Mouse (Mus musculus) urinary bladder, postnatal 25 days (tissue): ENCODE results near the gene Med28.

ENCODE experiments used
- DNase-seq: peaks from one replicate; pipeline ENCODE4 v3.0.0; 2022; ENCODE audit warnings: low spot score

The Med28 gene

GRCm38 (mm10) chr5:45519960-45520808 lies at the start of gene Med28:
Med28 (plus strand) TSS chr5:45520229.
- DNase-seq = peak; percentile 96

- DNase-seq = no peak
Observed at GRCm38 (mm10) chr5:45472880-45473450, 47.1 kb upstream of the Med28 start.

GRCm38 (mm10) chr5:45473521-45473920 lies 46.5 kb upstream of the Med28 start:
- DNase-seq = no peak

- peak; percentile 19 for DNase-seq
Observed at GRCm38 (mm10) chr5:45474215-45474614, 45.8 kb upstream of the Med28 start.

GRCm38 (mm10) chr5:45474758-45475157 lies 45.3 kb upstream of the Med28 start:
- DNase-seq = no peak

- DNase-seq = no peak
Observed at GRCm38 (mm10) chr5:45475771-45476170, 44.3 kb upstream of the Med28 start.

GRCm38 (mm10) chr5:45476288-45476687 lies 43.7 kb upstream of the Med28 start:
- no peak for DNase-seq

GRCm38 (mm10) chr5:45477601-45478000 lies 42.4 kb upstream of the Med28 start:
- no peak for DNase-seq

GRCm38 (mm10) chr5:45480066-45480465 lies 40.0 kb upstream of the Med28 start:
- no peak for DNase-seq

- no peak for DNase-seq
Observed at GRCm38 (mm10) chr5:45481125-45481524, 38.9 kb upstream of the Med28 start.

- no peak for DNase-seq
Observed at GRCm38 (mm10) chr5:45482607-45483006, 37.4 kb upstream of the Med28 start.

GRCm38 (mm10) chr5:45483654-45484053 lies 36.4 kb upstream of the Med28 start:
- DNase-seq = no peak

GRCm38 (mm10) chr5:45491776-45492175 lies 28.3 kb upstream of the Med28 start:
- DNase-seq = no peak

- DNase-seq = peak; percentile 100
Observed at GRCm38 (mm10) chr5:45493191-45494092, 26.6 kb upstream of the Med28 start, which contains the start of gene Lap3. Lap3 (plus strand) TSS chr5:45493374.

GRCm38 (mm10) chr5:45494093-45494755 lies 25.8 kb upstream of the Med28 start:
- no peak for DNase-seq

- no peak for DNase-seq
Observed at GRCm38 (mm10) chr5:45495429-45495975, 24.5 kb upstream of the Med28 start.

- DNase-seq = no peak
Observed at GRCm38 (mm10) chr5:45496042-45496441, 24.0 kb upstream of the Med28 start.

- DNase-seq = no peak
Observed at GRCm38 (mm10) chr5:45496479-45496878, 23.6 kb upstream of the Med28 start.

- DNase-seq = no peak
Observed at GRCm38 (mm10) chr5:45496930-45497550, 23.0 kb upstream of the Med28 start.

GRCm38 (mm10) chr5:45497564-45497963 lies 22.5 kb upstream of the Med28 start:
- no peak for DNase-seq

GRCm38 (mm10) chr5:45510071-45510470 lies 10.0 kb upstream of the Med28 start:
- no peak for DNase-seq
